ENCODE assay signal across 12 mouse cellular contexts in genomic region chr6:146890215-146890614, GRCm38 (mm10). TPM values are rescaled to one million over a fixed set of nuclear protein-coding genes. Genes with fewer than 3 reads are reported as not detected.
A peak's percentile ranks its signal among the peaks of the same experiment; 100 is the strongest.
DNase-seq lines count a peak whose midpoint lies in the region; ATAC-seq lines count a peak whose summit lies in the region.
"Had no signal": no experiment of that assay in that cellular context is flagged by ENCODE, and none has a peak within 500 bp of the region (broad histone marks: within the 10 kb centered on the region; RNA-seq: fewer than 3 reads in every experiment).

No protein-coding gene starts in this region.

- peak overlapping the region; percentile 15; the same call in 1 of the 2 replicates for H3K4me3 ChIP-seq in forebrain, embryonic 10.5 days
- H3K4me3 ChIP-seq in forebrain, embryonic 11.5 days (ENCODE audit: low read depth, low read length), result no peak overlapping the region
- H3K4me3 ChIP-seq in kidney, embryonic 16.5 days (ENCODE audit: low read length), result peak overlapping the region; percentile 29
- peak overlapping the region; percentile 82 for H3K4me3 ChIP-seq in embryonic facial prominence, embryonic 14.5 days (ENCODE audit: low read depth, low read length)
- no peak overlapping the region for H3K4me3 ChIP-seq in liver, embryonic 12.5 days
- H3K4me3 ChIP-seq: erythroblast, embryonic 14.5 days had no signal

- 48% methylated on average over 2 of the region's 2 CpGs for WGBS in forebrain, embryonic 10.5 days
- 56% methylated on average over 2 of the region's 2 CpGs for WGBS in forebrain, embryonic 11.5 days
- 64% methylated on average over 2 of the region's 2 CpGs for WGBS in kidney, embryonic 16.5 days
- 42% methylated on average over 2 of the region's 2 CpGs for WGBS in embryonic facial prominence, embryonic 14.5 days
- WGBS in liver, embryonic 12.5 days (ENCODE audit: insufficient replicate concordance), result 64% methylated on average over 2 of the region's 2 CpGs

- 0 out of 2 replicates have a peak overlapping the region, but pooled peaks have one; percentile 40 for H3K27ac ChIP-seq in forebrain, embryonic 10.5 days
- no peak overlapping the region for H3K27ac ChIP-seq in forebrain, embryonic 11.5 days (ENCODE audit: low read depth, low read length)
- H3K27ac ChIP-seq in kidney, embryonic 16.5 days (ENCODE audit: low read length), result peak overlapping the region; percentile 67
- peak overlapping the region; percentile 40 for H3K27ac ChIP-seq in embryonic facial prominence, embryonic 14.5 days (replicated peaks; ENCODE audit: low read depth, low read length)
- no peak overlapping the region for H3K27ac ChIP-seq in liver, embryonic 12.5 days

- no peak overlapping the region for H3K9ac ChIP-seq in forebrain, embryonic 11.5 days (ENCODE audit: low read length)
- peak overlapping the region; percentile 46 for H3K9ac ChIP-seq in kidney, embryonic 16.5 days (replicated peaks; ENCODE audit: low read length)
- H3K9ac ChIP-seq in embryonic facial prominence, embryonic 14.5 days (ENCODE audit: low read depth, low read length), result peak overlapping the region; percentile 45
- H3K9ac ChIP-seq in liver, embryonic 12.5 days, result no peak overlapping the region

- no peaks in the 10 kb centered on the region for H3K27me3 ChIP-seq in forebrain, embryonic 10.5 days (ENCODE audit: poor library complexity, severe bottlenecking)
- H3K27me3 ChIP-seq in forebrain, embryonic 11.5 days (ENCODE audit: control insufficient read depth, insufficient read depth, low read length), result no peaks in the 10 kb centered on the region
- no peaks in the 10 kb centered on the region for H3K27me3 ChIP-seq in kidney, embryonic 16.5 days (ENCODE audit: insufficient read depth, low read length)
- H3K27me3 ChIP-seq in embryonic facial prominence, embryonic 14.5 days (replicated peaks; ENCODE audit: control insufficient read depth, insufficient read depth, low read length), result no peaks in the 10 kb centered on the region
- peaks cover 7% of the 10 kb centered on the region; the same call in 1 of the 2 replicates for H3K27me3 ChIP-seq in liver, embryonic 12.5 days (replicated peaks)

- DNase-seq in forebrain, embryonic 10.5 days (ENCODE audit: extremely low spot score, low spot score), result no peak
- DNase-seq in forebrain, embryonic 11.5 days (ENCODE audit: low spot score), result no peak
- no peak for DNase-seq in kidney, postnatal 25 days
- DNase-seq in embryonic facial prominence, embryonic 14.5 days (ENCODE audit: low spot score), result no peak
- no peak for DNase-seq in testis, postnatal 10 days (ENCODE audit: low spot score)

- ATAC-seq in forebrain, embryonic 11.5 days (replicated peaks; ENCODE audit: low FRiP score), result no peak
- ATAC-seq in kidney, embryonic 16.5 days (ENCODE audit: low FRiP score, low TSS enrichment), result no peak
- ATAC-seq in embryonic facial prominence, embryonic 14.5 days (ENCODE audit: low read depth), result no peak
- no peak for ATAC-seq in liver, embryonic 12.5 days
- no peak for ATAC-seq in erythroblast, adult 5-6 weeks (replicated peaks; ENCODE audit: low FRiP score, poor library complexity, severe bottlenecking)

- peaks cover 57% of the 10 kb centered on the region for H3K4me1 ChIP-seq in forebrain, embryonic 10.5 days
- H3K4me1 ChIP-seq in forebrain, embryonic 11.5 days (replicated peaks; ENCODE audit: control insufficient read depth, insufficient read depth, low read length), result peaks cover 7% of the 10 kb centered on the region; the same call in 1 of the 2 replicates
- peaks cover 38% of the 10 kb centered on the region for H3K4me1 ChIP-seq in kidney, embryonic 16.5 days (ENCODE audit: insufficient read depth, low read length)
- peaks cover 37% of the 10 kb centered on the region for H3K4me1 ChIP-seq in embryonic facial prominence, embryonic 14.5 days (ENCODE audit: control insufficient read depth, insufficient read depth, low read length)
- H3K4me1 ChIP-seq in liver, embryonic 12.5 days, result peaks cover 28% of the 10 kb centered on the region

- no peaks in the 10 kb centered on the region for H3K9me3 ChIP-seq in forebrain, embryonic 10.5 days
- H3K9me3 ChIP-seq in forebrain, embryonic 11.5 days (ENCODE audit: control insufficient read depth, low read length), result no peaks in the 10 kb centered on the region
- H3K9me3 ChIP-seq in kidney, embryonic 16.5 days (ENCODE audit: low read length), result no peaks in the 10 kb centered on the region
- H3K9me3 ChIP-seq in embryonic facial prominence, embryonic 14.5 days (ENCODE audit: control insufficient read depth, low read length), result no peaks in the 10 kb centered on the region
- no peaks in the 10 kb centered on the region for H3K9me3 ChIP-seq in liver, embryonic 12.5 days (replicated peaks)

- no peak overlapping the region for H3K4me2 ChIP-seq in forebrain, embryonic 11.5 days (ENCODE audit: low read depth, low read length, severe bottlenecking)
- peak overlapping the region; percentile 86 for H3K4me2 ChIP-seq in kidney, embryonic 16.5 days (replicated peaks; ENCODE audit: low read depth, low read length)
- H3K4me2 ChIP-seq in embryonic facial prominence, embryonic 14.5 days (ENCODE audit: low read depth, low read length), result peak overlapping the region; percentile 85
- peak overlapping the region; percentile 17 for H3K4me2 ChIP-seq in liver, embryonic 12.5 days

- H3K36me3 ChIP-seq in forebrain, embryonic 10.5 days (replicated peaks), result no peaks in the 10 kb centered on the region
- no peaks in the 10 kb centered on the region for H3K36me3 ChIP-seq in forebrain, embryonic 11.5 days (ENCODE audit: control insufficient read depth, insufficient read depth, low read length)
- H3K36me3 ChIP-seq in kidney, embryonic 16.5 days (ENCODE audit: insufficient read depth, low read length), result no peaks in the 10 kb centered on the region
- H3K36me3 ChIP-seq in embryonic facial prominence, embryonic 14.5 days (ENCODE audit: control insufficient read depth, insufficient read depth, low read length), result no peaks in the 10 kb centered on the region
- H3K36me3 ChIP-seq in liver, embryonic 12.5 days, result no peaks in the 10 kb centered on the region

RNA-seq across cellular contexts. Expression of gene Ppfibp1, which starts 1.9 kb away (rescaled TPM):
- 30.0 and 32.5 TPM in 2 replicates for polyA plus RNA-seq in forebrain, embryonic 10.5 days (2016; fragmentation: Nextera tagmentation; extraction: Ambion mirVana)
- 35.9 and 38.4 TPM in 2 replicates for polyA plus RNA-seq in forebrain, embryonic 11.5 days (2014; fragmentation: Nextera tagmentation; extraction: Ambion mirVana)
- 66.1 and 71.1 TPM in 2 replicates for polyA plus RNA-seq in kidney, embryonic 16.5 days (2015; fragmentation: Nextera tagmentation; extraction: Ambion mirVana)
- polyA plus RNA-seq in embryonic facial prominence, embryonic 14.5 days (2014; fragmentation: Nextera tagmentation; extraction: Ambion mirVana), result 55.5 and 59.2 TPM in 2 replicates
- polyA plus RNA-seq in liver, embryonic 12.5 days (2016; fragmentation: Nextera tagmentation; extraction: Ambion mirVana), result 16.5 and 17.5 TPM in 2 replicates
- 24.4 TPM in 1 of 2 replicates, not detected in the other for total RNA-seq in erythroblast, adult 5-6 weeks (2015; ENCODE audit: low replicate concordance)
- total RNA-seq in erythroblast, adult 5-6 weeks (2017; ENCODE audit: low replicate concordance), result 1.8 and 4.2 TPM in 2 replicates
- polyA plus RNA-seq: erythroblast, embryonic 14.5 days had no signal

RNA-seq across cellular contexts. Expression of gene Smco2, which starts 40.3 kb away (rescaled TPM):
- not detected in 2 replicates for polyA plus RNA-seq in forebrain, embryonic 10.5 days (2016; fragmentation: Nextera tagmentation; extraction: Ambion mirVana)
- polyA plus RNA-seq in forebrain, embryonic 11.5 days (2014; fragmentation: Nextera tagmentation; extraction: Ambion mirVana), result not detected in 2 replicates
- polyA plus RNA-seq in kidney, embryonic 16.5 days (2015; fragmentation: Nextera tagmentation; extraction: Ambion mirVana), result not detected in 2 replicates
- not detected in 2 replicates for polyA plus RNA-seq in embryonic facial prominence, embryonic 14.5 days (2014; fragmentation: Nextera tagmentation; extraction: Ambion mirVana)
- not detected in 2 replicates for polyA plus RNA-seq in liver, embryonic 12.5 days (2016; fragmentation: Nextera tagmentation; extraction: Ambion mirVana)
- not detected in 2 replicates for total RNA-seq in erythroblast, adult 5-6 weeks (2015; ENCODE audit: low replicate concordance)
- not detected in 2 replicates for total RNA-seq in erythroblast, adult 5-6 weeks (2017; ENCODE audit: low replicate concordance)
- total RNA-seq: left cerebral cortex, postnatal 14 days had no signal
- polyA plus RNA-seq: brain, embryonic 14.5 days; erythroblast, embryonic 14.5 days; spleen, adult 2 months had no signal

Comparison
In these comparisons a context has a peak if more than half of its experiments do, and no peak if none do; other contexts are left out.
1. H3K27ac ChIP-seq: peak in forebrain, embryonic 10.5 days (single experiment), kidney, embryonic 16.5 days (single experiment) and embryonic facial prominence, embryonic 14.5 days (single experiment); none in forebrain, embryonic 11.5 days (single experiment) and liver, embryonic 12.5 days (single experiment).
2. H3K4me3 ChIP-seq: peak in forebrain, embryonic 10.5 days (single experiment), kidney, embryonic 16.5 days (single experiment) and embryonic facial prominence, embryonic 14.5 days (single experiment); none in forebrain, embryonic 11.5 days (single experiment) and liver, embryonic 12.5 days (single experiment).
3. H3K9ac ChIP-seq: peak in kidney, embryonic 16.5 days (single experiment) and embryonic facial prominence, embryonic 14.5 days (single experiment); none in forebrain, embryonic 11.5 days (single experiment) and liver, embryonic 12.5 days (single experiment).